16 mouse cellular contexts compared by ENCODE assay signal in the genomic region with DNA sequence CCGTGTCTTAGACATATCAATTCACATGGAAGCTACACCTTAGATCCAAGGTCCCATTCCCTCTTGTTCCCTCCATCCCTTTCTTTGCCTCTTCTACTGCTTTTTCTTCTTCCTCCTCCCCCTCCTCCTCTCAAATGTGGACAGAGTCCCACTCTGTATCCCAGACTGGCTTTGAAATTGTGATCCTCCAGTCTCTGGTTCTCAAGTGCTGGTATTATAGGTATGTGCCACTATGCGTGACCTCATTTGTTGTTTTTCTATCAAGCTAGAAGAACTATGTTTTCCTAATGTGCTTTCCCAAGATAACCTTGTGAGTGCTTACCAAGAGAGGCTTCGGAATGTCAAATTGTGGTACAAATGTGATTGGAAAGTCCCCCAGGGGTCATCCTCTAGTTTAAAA.
A peak's percentile ranks its signal among the peaks of the same experiment; 100 is the strongest.
DNase-seq lines count a peak whose midpoint lies in the region; ATAC-seq lines count a peak whose summit lies in the region.
"Had no signal": no experiment of that assay in that cellular context is flagged by ENCODE, and none has a peak within 500 bp of the region (broad histone marks: within the 10 kb centered on the region; RNA-seq: fewer than 3 reads in every experiment).

No protein-coding gene starts in this region.

- H3K27me3 ChIP-seq in forebrain, embryonic 14.5 days (replicated peaks; ENCODE audit: control insufficient read depth, insufficient read depth, low read length), result no peaks in the 10 kb centered on the region
- no peaks in the 10 kb centered on the region for H3K27me3 ChIP-seq in forebrain, embryonic 10.5 days (ENCODE audit: poor library complexity, severe bottlenecking)
- H3K27me3 ChIP-seq in hindbrain, embryonic 12.5 days, result no peaks in the 10 kb centered on the region
- no peaks in the 10 kb centered on the region for H3K27me3 ChIP-seq in midbrain, embryonic 16.5 days (ENCODE audit: control insufficient read depth, insufficient read depth, low read depth, low read length)

- no peak for DNase-seq in forebrain, embryonic 14.5 days (ENCODE audit: low spot score)
- no peak for DNase-seq in forebrain, embryonic 10.5 days (ENCODE audit: extremely low spot score, low spot score)
- peak; percentile 45 for DNase-seq in kidney, adult 9 months
- DNase-seq in kidney, postnatal 10 days, result no peak
- no peak for DNase-seq in left cerebral cortex, adult 11 months (ENCODE audit: low spot score)
- no peak for DNase-seq in spleen, adult 12 weeks (ENCODE audit: low spot score)
- DNase-seq: cerebellum, adult 11-12 months; liver; lung, embryonic 14.5 days; thymus, adult 2 months had no signal

- peaks cover 22% of the 10 kb centered on the region for H3K4me1 ChIP-seq in forebrain, embryonic 14.5 days (ENCODE audit: control insufficient read depth, insufficient read depth, low read length)
- peaks cover 18% of the 10 kb centered on the region for H3K4me1 ChIP-seq in forebrain, embryonic 10.5 days
- peaks cover 39% of the 10 kb centered on the region for H3K4me1 ChIP-seq in hindbrain, embryonic 12.5 days
- peaks cover 30% of the 10 kb centered on the region for H3K4me1 ChIP-seq in midbrain, embryonic 16.5 days (ENCODE audit: control insufficient read depth, insufficient read depth, low read length)

- peak overlapping the region; percentile 44; the same call in 1 of the 2 replicates for H3K27ac ChIP-seq in forebrain, embryonic 14.5 days (ENCODE audit: low read depth, low read length)
- no peak overlapping the region for H3K27ac ChIP-seq in forebrain, embryonic 10.5 days
- H3K27ac ChIP-seq in hindbrain, embryonic 12.5 days, result peak overlapping the region; percentile 56; the same call in 1 of the 2 replicates
- peak overlapping the region; percentile 74 for H3K27ac ChIP-seq in midbrain, embryonic 16.5 days (ENCODE audit: low read length)
- H3K27ac ChIP-seq: layer of hippocampus, adult 2 months had no signal

- no peak for ATAC-seq in forebrain, embryonic 14.5 days
- no peak for ATAC-seq in hindbrain, embryonic 12.5 days (ENCODE audit: low FRiP score)
- no peak for ATAC-seq in midbrain, embryonic 16.5 days
- ATAC-seq: inflammation-experienced regulatory T-cells, adult 6 months had no signal

- H3K9me3 ChIP-seq in forebrain, embryonic 14.5 days (replicated peaks; ENCODE audit: control insufficient read depth, low read length), result no peaks in the 10 kb centered on the region
- no peaks in the 10 kb centered on the region for H3K9me3 ChIP-seq in forebrain, embryonic 10.5 days
- H3K9me3 ChIP-seq in hindbrain, embryonic 12.5 days (replicated peaks), result no peaks in the 10 kb centered on the region
- H3K9me3 ChIP-seq in midbrain, embryonic 16.5 days (replicated peaks; ENCODE audit: control insufficient read depth, low read length, poor library complexity, severe bottlenecking), result no peaks in the 10 kb centered on the region
- H3K9me3 ChIP-seq: heart, embryonic 10.5 days had no signal

- H3K4me3 ChIP-seq in forebrain, embryonic 14.5 days (ENCODE audit: low read depth, low read length), result no peak overlapping the region
- H3K4me3 ChIP-seq in forebrain, embryonic 10.5 days, result no peak overlapping the region
- no peak overlapping the region for H3K4me3 ChIP-seq in hindbrain, embryonic 12.5 days
- no peak overlapping the region for H3K4me3 ChIP-seq in midbrain, embryonic 16.5 days (ENCODE audit: low read depth, low read length)
- H3K4me3 ChIP-seq: heart, embryonic 10.5 days; layer of hippocampus, adult 2 months; myocyte had no signal

- H3K4me2 ChIP-seq in forebrain, embryonic 14.5 days (ENCODE audit: low read length), result no peak overlapping the region
- no peak overlapping the region for H3K4me2 ChIP-seq in hindbrain, embryonic 12.5 days (replicated peaks)
- no peak overlapping the region for H3K4me2 ChIP-seq in midbrain, embryonic 16.5 days (ENCODE audit: low read length)
- H3K4me2 ChIP-seq: lung, embryonic 14.5 days had no signal

- WGBS in forebrain, embryonic 14.5 days, result 92% methylated on average over 3 of the region's 3 CpGs
- 89% methylated on average over 3 of the region's 3 CpGs for WGBS in forebrain, embryonic 10.5 days
- WGBS in hindbrain, embryonic 12.5 days, result 76% methylated on average over 3 of the region's 3 CpGs
- WGBS in midbrain, embryonic 16.5 days, result 72% methylated on average over 3 of the region's 3 CpGs

- no peak overlapping the region for H3K9ac ChIP-seq in forebrain, embryonic 14.5 days (ENCODE audit: low read length)
- no peak overlapping the region for H3K9ac ChIP-seq in hindbrain, embryonic 12.5 days
- no peak overlapping the region for H3K9ac ChIP-seq in midbrain, embryonic 16.5 days (ENCODE audit: low read depth, low read length)
- H3K9ac ChIP-seq: lung, embryonic 14.5 days had no signal

- peaks cover 7% of the 10 kb centered on the region; the same call in 1 of the 2 replicates for H3K36me3 ChIP-seq in forebrain, embryonic 14.5 days (ENCODE audit: control insufficient read depth, insufficient read depth, low read length)
- H3K36me3 ChIP-seq in forebrain, embryonic 10.5 days (replicated peaks), result peaks cover 39% of the 10 kb centered on the region
- H3K36me3 ChIP-seq in hindbrain, embryonic 12.5 days, result 0 out of 2 replicates have a peak, but pooled peaks cover 5% of the 10 kb centered on the region
- H3K36me3 ChIP-seq in midbrain, embryonic 16.5 days (ENCODE audit: control insufficient read depth, insufficient read depth, low read length), result no peaks in the 10 kb centered on the region
